Mouse (Mus musculus) liver, embryonic 15.5 days (tissue): ENCODE results near the gene Tgfbr3. TPM values are rescaled to one million over a fixed set of nuclear protein-coding genes. Genes with fewer than 3 reads are reported as not detected.
A peak's percentile ranks its signal among the peaks of the same experiment; 100 is the strongest.

Experiments
- ATAC-seq: fragments of 200-750 bp; cut with Nextera tagmentation; 2 replicates; pipeline ENCODE4 v1.8.0; 2017; ENCODE audit warnings: moderate number of reproducible peaks, mild to moderate bottlenecking, moderate library complexity; ENCODE audit not compliant: insufficient read depth
- H3K27ac ChIP-seq: fragments of 300-500 bp; sonication (generic); replicated peaks from 2 replicates; pipeline ENCODE4 v1.5.1; 2015; ENCODE audit warnings: mild to moderate bottlenecking, inconsistent platforms
- H3K27me3 ChIP-seq: fragments of 300-500 bp; sonication (generic); 2 replicates; pipeline ENCODE4 v1.6.1; 2015; ENCODE audit warnings: mild to moderate bottlenecking, inconsistent platforms
- H3K36me3 ChIP-seq: fragments of 300-500 bp; sonication (generic); replicated peaks from 2 replicates; pipeline ENCODE4 v1.6.1; 2015; ENCODE audit warnings: moderate library complexity, mild to moderate bottlenecking, inconsistent platforms
- H3K4me1 ChIP-seq: fragments of 300-500 bp; sonication (generic); replicated peaks from 2 replicates; pipeline ENCODE4 v1.6.1; 2015; ENCODE audit warnings: inconsistent platforms
- H3K4me2 ChIP-seq: fragments of 300-500 bp; sonication (generic); 2 replicates; pipeline ENCODE4 v1.6.1; 2015; ENCODE audit warnings: moderate library complexity, mild to moderate bottlenecking, inconsistent platforms
- H3K4me3 ChIP-seq: fragments of 300-500 bp; sonication (generic); replicated peaks from 2 replicates; pipeline ENCODE4 v1.5.1; 2015; ENCODE audit warnings: mild to moderate bottlenecking, inconsistent platforms
- H3K9ac ChIP-seq: fragments of 300-500 bp; sonication (generic); 2 replicates; pipeline ENCODE4 v1.6.1; 2015; ENCODE audit warnings: moderate library complexity, mild to moderate bottlenecking, inconsistent platforms
- H3K9me3 ChIP-seq: fragments of 300-500 bp; sonication (generic); replicated peaks from 2 replicates; pipeline ENCODE4 v1.6.1; 2016; ENCODE audit warnings: inconsistent platforms
- WGBS: fragments of 180-500 bp; shearing (Covaris S2); methylation state at CpG from one replicate; pipeline ENCODE4 v1.1.7; 2015; ENCODE audit warnings: mixed read lengths; ENCODE audit not compliant: insufficient replicate concordance; 5-methylcytosine and 5-hydroxymethylcytosine counted together
- polyA plus RNA-seq: library from polyadenylated mRNA; unstranded; fragments of >200 nt; fragmentation: Nextera tagmentation; extraction: Ambion mirVana; gene quantifications from 2 replicates; pipeline ENCODE4 v1.2.1, GENCODE M21; 2015

Tgfbr3 gene
- polyA plus RNA-seq, 1 experiment from 2014 or later: 6.0 TPM

DNA sequence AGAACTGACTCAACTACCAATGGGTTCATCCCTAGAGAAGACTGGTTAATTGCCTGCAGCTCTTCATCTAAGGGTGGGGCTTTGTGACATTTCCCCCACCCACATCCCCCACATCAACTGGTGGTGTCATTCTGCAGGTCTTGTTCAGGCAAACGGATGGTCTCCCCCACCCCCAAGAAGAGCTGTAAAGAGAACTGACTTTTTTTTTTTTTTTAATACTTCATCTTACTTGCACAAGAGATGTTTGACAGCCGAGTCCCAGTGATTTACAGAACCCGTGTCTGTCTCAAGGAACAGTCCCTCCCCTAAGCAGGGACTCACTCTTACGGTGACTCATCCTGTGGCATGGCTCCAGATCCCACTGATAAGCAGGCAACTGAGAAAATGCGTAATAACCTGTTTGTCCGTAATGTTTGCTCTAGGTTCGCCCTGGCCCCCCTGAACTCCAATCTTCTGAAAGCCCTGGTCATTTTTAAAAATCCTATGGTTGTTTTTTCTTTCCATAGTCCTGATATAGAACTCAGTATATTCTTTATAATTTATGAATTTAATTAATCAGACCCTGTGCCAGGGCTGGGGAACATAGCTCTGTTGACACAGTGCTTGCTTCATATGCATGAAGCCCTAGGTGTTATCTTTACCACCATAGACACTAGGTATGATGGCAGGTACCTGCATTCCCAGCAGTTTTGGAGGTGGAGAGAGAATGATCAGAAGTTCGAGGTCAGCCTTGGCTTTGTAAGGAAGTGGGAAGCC lies 5.8 kb upstream of the Tgfbr3 start:
- ATAC-seq: no peak
- H3K36me3 ChIP-seq: no peaks in the 10 kb centered on the region
- 0 out of 2 replicates have a peak, but pooled peaks cover 13% of the 10 kb centered on the region for H3K4me1 ChIP-seq
- peaks cover 11% of the 10 kb centered on the region for H3K27me3 ChIP-seq
- H3K4me2 ChIP-seq: no peak overlapping the region
- no peaks in the 10 kb centered on the region for H3K9me3 ChIP-seq
- no peak overlapping the region for H3K27ac ChIP-seq
- WGBS: 20% methylated on average over 8 of the region's 8 CpGs
- no peak overlapping the region for H3K4me3 ChIP-seq
- H3K9ac ChIP-seq: no peak overlapping the region

DNA sequence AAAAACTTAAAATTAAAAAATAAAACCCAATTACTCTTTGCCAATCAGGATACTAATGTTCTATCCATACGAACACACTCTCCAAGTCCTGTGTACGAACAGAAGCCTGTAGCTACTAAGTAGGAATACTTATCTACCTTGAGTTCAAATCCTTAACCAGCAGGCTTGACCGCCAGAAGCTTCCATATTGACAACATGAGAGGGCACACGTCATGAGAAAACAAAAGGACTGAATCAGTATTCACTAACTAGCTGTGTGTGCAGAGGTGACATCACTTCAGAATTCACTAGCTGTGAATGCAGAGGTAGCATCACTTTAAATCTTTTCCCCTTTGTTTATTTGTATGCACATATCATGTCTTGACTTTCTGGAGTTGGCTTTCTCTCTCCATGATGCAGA lies 4.6 kb upstream of the Tgfbr3 start:
- Histone ChIP-seq H3K36me3 (no peaks in the 10 kb centered on the region), H3K27me3 (peaks cover 23% of the 10 kb centered on the region), H3K27ac (no peak overlapping the region), H3K4me3 (no peak overlapping the region), H3K9ac (no peak overlapping the region), H3K4me2 (no peak overlapping the region), H3K4me1 (peaks cover 20% of the 10 kb centered on the region; the same call in 1 of the 2 replicates), H3K9me3 (no peaks in the 10 kb centered on the region)
- 65% methylated on average over 4 of the region's 4 CpGs for WGBS
- ATAC-seq: no peak

- 49% methylated on average over 8 of the region's 8 CpGs for WGBS
- no peak for ATAC-seq
These were observed 557 bp upstream of the Tgfbr3 start for GRCm38 (mm10) chr5:107289986-107290385.

GRCm38 (mm10) chr5:107288427-107289233 lies 799 bp downstream of the Tgfbr3 start:
- Histone ChIP-seq H3K27me3 (peaks cover 27% of the 10 kb centered on the region), H3K9ac (peak overlapping the region; percentile 66), H3K4me2 (peak overlapping the region; percentile 94), H3K4me1 (peaks cover 26% of the 10 kb centered on the region), H3K9me3 (no peaks in the 10 kb centered on the region), H3K36me3 (no peaks in the 10 kb centered on the region), H3K4me3 (peak overlapping the region; percentile 72), H3K27ac (peak overlapping the region; percentile 7; the same call in 1 of the 2 replicates)
- under 1% methylated on average over 62 of the region's 62 CpGs for WGBS
- ATAC-seq: peak; percentile 65

More at GRCm38 (mm10) chr5:107289986-107290385, 557 bp upstream of the Tgfbr3 start:
- Histone ChIP-seq H3K9ac (no peak overlapping the region), H3K27ac (no peak overlapping the region), H3K36me3 (no peaks in the 10 kb centered on the region), H3K27me3 (peaks cover 27% of the 10 kb centered on the region), H3K4me1 (peaks cover 26% of the 10 kb centered on the region), H3K4me2 (peak overlapping the region; percentile 94), H3K4me3 (peak overlapping the region; percentile 72), H3K9me3 (no peaks in the 10 kb centered on the region)

- Histone ChIP-seq H3K9ac (no peak overlapping the region; the same call in 1 of the 2 replicates), H3K4me2 (peak overlapping the region; percentile 94)
These were observed 1.5 kb downstream of the Tgfbr3 start for GRCm38 (mm10) chr5:107287908-107288267.

DNA sequence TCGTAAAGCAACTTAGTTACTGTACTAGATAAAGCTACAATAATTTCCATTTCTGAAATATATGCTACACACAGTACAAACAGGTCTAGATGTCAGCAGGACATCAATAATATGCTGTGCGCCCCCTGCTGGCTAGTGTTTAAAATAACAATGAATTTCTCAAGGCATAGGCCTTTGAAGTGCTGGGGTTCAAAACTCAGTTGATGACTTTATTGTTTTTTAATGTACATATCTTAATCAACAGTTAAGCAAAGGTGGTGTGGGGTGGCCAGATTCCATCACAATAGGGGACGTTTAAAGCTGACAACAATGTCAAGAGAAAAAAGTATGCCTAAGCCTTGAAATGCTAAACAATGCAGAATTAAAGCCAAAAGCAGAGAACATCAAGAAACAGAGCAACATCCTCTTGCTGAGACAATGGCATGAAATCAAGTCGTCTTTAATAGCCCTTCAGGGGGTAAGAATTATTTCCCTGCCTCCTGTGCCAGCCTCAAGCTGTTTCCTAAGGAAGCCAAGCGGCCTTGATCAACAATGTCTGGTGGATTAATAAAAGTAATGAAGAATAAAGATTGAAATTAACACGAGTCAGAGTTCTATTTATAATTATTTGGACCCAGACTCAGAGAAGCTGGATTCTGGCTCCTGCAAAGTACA lies 2.0 kb downstream of the Tgfbr3 start:
- H3K9ac ChIP-seq: no peak overlapping the region
- H3K27me3 ChIP-seq: peaks cover 27% of the 10 kb centered on the region
- H3K9me3 ChIP-seq: no peaks in the 10 kb centered on the region
- peak overlapping the region; percentile 72 for H3K4me3 ChIP-seq
- no peak overlapping the region for H3K27ac ChIP-seq
- no peaks in the 10 kb centered on the region for H3K36me3 ChIP-seq
- 17% methylated on average over 6 of the region's 6 CpGs for WGBS
- H3K4me2 ChIP-seq: peak overlapping the region; percentile 94
- ATAC-seq: no peak
- H3K4me1 ChIP-seq: peaks cover 26% of the 10 kb centered on the region

More at GRCm38 (mm10) chr5:107287908-107288267, 1.5 kb downstream of the Tgfbr3 start:
- Histone ChIP-seq H3K4me3 (peak overlapping the region; percentile 72), H3K27ac (peak overlapping the region; percentile 51; the same call in 1 of the 2 replicates), H3K4me1 (peaks cover 26% of the 10 kb centered on the region), H3K9me3 (no peaks in the 10 kb centered on the region), H3K27me3 (peaks cover 27% of the 10 kb centered on the region), H3K36me3 (no peaks in the 10 kb centered on the region)
- 32% methylated on average over 5 of the region's 5 CpGs for WGBS
- no peak for ATAC-seq

DNA sequence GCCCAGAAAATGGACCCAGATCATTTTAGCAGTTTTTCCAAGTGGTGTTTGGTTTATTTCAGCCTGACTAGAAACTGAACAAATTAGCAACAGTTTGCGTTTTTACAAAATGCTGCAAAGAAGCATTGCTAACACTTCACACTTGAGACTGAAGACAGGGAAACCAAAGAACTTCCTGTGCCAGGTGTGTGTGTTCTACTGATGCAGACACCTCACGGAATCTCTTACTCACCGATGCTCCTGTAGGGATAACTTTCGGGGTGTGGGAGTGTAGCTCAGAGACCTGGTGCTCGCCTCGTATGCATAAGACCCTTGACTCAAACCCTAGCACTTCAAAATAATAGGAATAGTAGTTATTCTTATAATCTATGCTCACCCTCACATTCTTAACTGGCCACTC lies 3.9 kb downstream of the Tgfbr3 start:
- Histone ChIP-seq H3K4me3 (no peak overlapping the region), H3K27me3 (peaks cover 19% of the 10 kb centered on the region), H3K36me3 (no peaks in the 10 kb centered on the region), H3K4me1 (peaks cover 26% of the 10 kb centered on the region), H3K4me2 (no peak overlapping the region), H3K27ac (no peak overlapping the region), H3K9ac (no peak overlapping the region), H3K9me3 (no peaks in the 10 kb centered on the region)
- 67% methylated on average over 6 of the region's 6 CpGs for WGBS
- ATAC-seq: no peak

DNA sequence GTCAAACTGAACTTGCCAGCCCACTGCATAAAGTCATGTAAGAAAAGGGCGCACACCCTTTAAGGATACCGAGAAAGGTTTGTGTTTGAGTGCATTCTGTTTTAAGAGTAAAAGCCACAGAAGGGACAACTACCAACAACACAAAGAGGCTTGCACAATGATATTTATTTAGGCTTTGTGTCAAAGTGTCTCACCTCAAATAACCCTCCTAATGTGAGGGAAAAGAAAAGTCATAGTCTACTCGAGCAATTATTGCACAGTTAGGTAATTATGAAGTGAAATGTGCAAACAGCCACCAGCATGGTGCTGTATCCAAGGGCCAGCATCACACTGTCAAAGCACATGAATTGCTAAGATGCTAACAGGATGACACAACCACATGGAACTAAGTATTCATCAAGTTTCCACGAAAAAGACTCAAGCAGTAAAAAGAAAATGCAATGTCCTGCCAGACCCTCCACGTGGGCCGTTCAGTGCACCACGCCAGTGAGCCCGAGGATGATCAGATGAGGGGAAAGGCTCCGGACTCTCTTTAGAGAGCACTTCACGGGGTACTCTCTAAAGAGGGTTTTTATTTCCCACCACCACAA lies 5.4 kb downstream of the Tgfbr3 start:
- ATAC-seq: no peak
- Histone ChIP-seq H3K27ac (no peak overlapping the region), H3K27me3 (peaks cover 4% of the 10 kb centered on the region), H3K36me3 (no peaks in the 10 kb centered on the region), H3K9ac (no peak overlapping the region), H3K4me1 (peaks cover 18% of the 10 kb centered on the region), H3K4me3 (no peak overlapping the region), H3K9me3 (no peaks in the 10 kb centered on the region), H3K4me2 (no peak overlapping the region)
- 68% methylated on average over 10 of the region's 10 CpGs for WGBS

GRCm38 (mm10) chr5:107282561-107283307 lies 6.7 kb downstream of the Tgfbr3 start:
- no peak overlapping the region for H3K9ac ChIP-seq
- no peaks in the 10 kb centered on the region for H3K9me3 ChIP-seq
- WGBS: 73% methylated on average over 9 of the region's 9 CpGs
- peaks cover 6% of the 10 kb centered on the region for H3K4me1 ChIP-seq
- H3K27me3 ChIP-seq: no peaks in the 10 kb centered on the region
- no peak for ATAC-seq
- no peaks in the 10 kb centered on the region for H3K36me3 ChIP-seq
- H3K4me3 ChIP-seq: no peak overlapping the region
- no peak overlapping the region for H3K4me2 ChIP-seq
- no peak overlapping the region for H3K27ac ChIP-seq

- Histone ChIP-seq H3K27me3 (no peaks in the 10 kb centered on the region), H3K27ac (no peak overlapping the region), H3K4me1 (no peaks in the 10 kb centered on the region), H3K9ac (no peak overlapping the region), H3K4me2 (no peak overlapping the region), H3K4me3 (no peak overlapping the region), H3K36me3 (no peaks in the 10 kb centered on the region), H3K9me3 (no peaks in the 10 kb centered on the region)
- WGBS: 62% methylated on average over 4 of the region's 4 CpGs
- ATAC-seq: no peak
These were observed 10.2 kb downstream of the Tgfbr3 start for GRCm38 (mm10) chr5:107279263-107279662.
